Mouse (Mus musculus) spleen, adult 2 months (tissue): ENCODE measurements around the gene Dph6. TPM values are rescaled to one million over a fixed set of nuclear protein-coding genes. Genes with fewer than 3 reads are reported as not detected.

Experiments used
- DNase-seq, 2 experiments: peaks; one replicate each; pipeline versions ENCODE4 v3.0.0 to v3.0.0-alpha.2; 2012 to 2021; ENCODE audit warnings: low spot score in 2 of 2, low read depth in 1 of 2
- H3K27ac ChIP-seq: fragments of 200-500 bp; 2 replicates; pipeline ENCODE4 v1.5.1; 2012; ENCODE audit warnings: low read length, inconsistent platforms; ENCODE audit not compliant: insufficient read depth
- H3K27me3 ChIP-seq: fragments of 200-500 bp; 2 replicates; pipeline ENCODE4 v1.6.1; 2012; ENCODE audit warnings: mild to moderate bottlenecking, moderate library complexity, low read length, inconsistent platforms; ENCODE audit not compliant: control insufficient read depth, insufficient read depth
- H3K36me3 ChIP-seq: fragments of 200-500 bp; 2 replicates; pipeline ENCODE4 v1.6.1; 2012; ENCODE audit warnings: mild to moderate bottlenecking, low read length, inconsistent platforms; ENCODE audit not compliant: control insufficient read depth, insufficient read depth
- H3K4me1 ChIP-seq: fragments of 200-500 bp; 2 replicates; pipeline ENCODE4 v1.6.1; 2011; ENCODE audit warnings: inconsistent platforms; ENCODE audit not compliant: control insufficient read depth, insufficient read depth, insufficient read length
- H3K4me3 ChIP-seq: fragments of 200-500 bp; 2 replicates; pipeline ENCODE4 v1.5.1; 2011; ENCODE audit warnings: mild to moderate bottlenecking, inconsistent platforms; ENCODE audit not compliant: insufficient read depth, insufficient read length; ENCODE audit errors: extremely low read depth
- CTCF ChIP-seq: fragments of 200-500 bp; IDR thresholded peaks from 2 replicates; pipeline ENCODE4 v1.5.1; 2011; ENCODE audit warnings: mild to moderate bottlenecking, inconsistent platforms; ENCODE audit not compliant: insufficient read depth, insufficient read length, insufficient replicate concordance; ENCODE audit errors: extremely low read depth
- POLR2A ChIP-seq: fragments of 200-500 bp; IDR thresholded peaks from 2 replicates; pipeline ENCODE4 v1.6.1; 2011; ENCODE audit warnings: low read depth, low read length, inconsistent platforms
- WGBS: fragments of 180-500 bp; shearing (Covaris S2); methylation state at CpG from one replicate; pipeline ENCODE4 v1.1.7; 2018; 5-methylcytosine and 5-hydroxymethylcytosine counted together
- polyA plus RNA-seq: library from polyadenylated mRNA; depleted of rRNA; stranded (reverse); fragments of >200 nt; gene quantifications from 2 replicates; pipeline ENCODE4 v1.2.3, GENCODE M21; 2012

The Dph6 gene
- polyA plus RNA-seq, 1 experiment, result 7.0 TPM

- no peaks in the 10 kb centered on the region for H3K36me3 ChIP-seq
- 57% methylated on average over 3 of the region's 3 CpGs for WGBS
- H3K4me3 ChIP-seq, result no peak overlapping the region
- no peak overlapping the region for H3K27ac ChIP-seq
- H3K4me1 ChIP-seq, result no peaks in the 10 kb centered on the region
- TF ChIP-seq CTCF (no peak), POLR2A (no peak)
- DNase-seq, result no peak
- no peaks in the 10 kb centered on the region for H3K27me3 ChIP-seq
Measured at GRCm38 (mm10) chr2:114492398-114492797, 162.4 kb downstream of the Dph6 start.

GRCm38 (mm10) chr2:114491907-114492306 lies 162.9 kb downstream of the Dph6 start:
- Histone ChIP-seq H3K36me3 (no peaks in the 10 kb centered on the region), H3K27me3 (no peaks in the 10 kb centered on the region), H3K4me1 (no peaks in the 10 kb centered on the region), H3K27ac (no peak overlapping the region), H3K4me3 (no peak overlapping the region)
- TF ChIP-seq POLR2A (no peak), CTCF (no peak)
- WGBS, result 20% methylated on average over 3 of the region's 3 CpGs
- DNase-seq, result no peak

- no peaks in the 10 kb centered on the region for H3K4me1 ChIP-seq
- no peak overlapping the region for H3K4me3 ChIP-seq
- no peaks in the 10 kb centered on the region for H3K36me3 ChIP-seq
- TF ChIP-seq CTCF (no peak), POLR2A (no peak)
- H3K27me3 ChIP-seq, result no peaks in the 10 kb centered on the region
- no peak for DNase-seq
- no peak overlapping the region for H3K27ac ChIP-seq
Measured at GRCm38 (mm10) chr2:114486980-114487379, 167.8 kb downstream of the Dph6 start.
